Mouse (Mus musculus) MEL (cell line): ENCODE measurements around the gene Ap2a1. TPM values are rescaled to one million over a fixed set of nuclear protein-coding genes. Genes with fewer than 3 reads are reported as not detected.

Experiments used
- DNase-seq: peaks from one replicate; pipeline ENCODE4 v3.0.0; 2011; ENCODE audit warnings: low read depth, low spot score
- H3K27ac ChIP-seq: 2 replicates; pipeline ENCODE4 v1.5.1; 2012; ENCODE audit warnings: low read depth, mild to moderate bottlenecking, control low read depth, low read length, moderate library complexity; ENCODE audit not compliant: control insufficient read depth
- H3K27me3 ChIP-seq, 2 experiments: fragments of 150-350 bp in 1 of 2; sonication (generic) in 1 of 2; 2 replicates each; pipeline ENCODE4 v1.6.1; 2012; ENCODE audit warnings: low read length in 2 of 2, mild to moderate bottlenecking in 2 of 2, improper control_type of control experiment in 1 of 2, moderate library complexity in 1 of 2; ENCODE audit not compliant: insufficient read depth in 2 of 2, control insufficient read depth in 1 of 2
- H3K36me3 ChIP-seq, 2 experiments: 2 replicates each; pipeline ENCODE4 v1.6.1; 2012 to 2014; ENCODE audit warnings: low read length in 2 of 2, improper control_type of control experiment in 1 of 2, inconsistent platforms in 1 of 2, mild to moderate bottlenecking in 1 of 2; ENCODE audit not compliant: insufficient read depth in 2 of 2, control insufficient read depth in 1 of 2
- H3K4me1 ChIP-seq, 2 experiments: fragments of 150-350 bp in 1 of 2; sonication (generic) in 1 of 2; 2 replicates each; pipeline ENCODE4 v1.6.1; 2012; ENCODE audit warnings: low read length in 2 of 2, improper control_type of control experiment in 1 of 2, mild to moderate bottlenecking in 1 of 2; ENCODE audit not compliant: insufficient read depth in 2 of 2, control insufficient read depth in 1 of 2
- H3K4me3 ChIP-seq, 2 experiments: fragments of 150-350 bp in 1 of 2; sonication (generic) in 1 of 2; 2 replicates each; pipeline ENCODE4 v1.5.1; 2012; ENCODE audit warnings: low read depth in 2 of 2, low read length in 2 of 2, mild to moderate bottlenecking in 2 of 2, moderate library complexity in 2 of 2, control low read depth in 1 of 2, improper control_type of control experiment in 1 of 2; ENCODE audit not compliant: control insufficient read depth in 1 of 2, insufficient read depth in 1 of 2
- H3K79me2 ChIP-seq: 2 replicates; pipeline ENCODE4 v1.6.1; 2012; ENCODE audit warnings: mild to moderate bottlenecking, low read length, moderate library complexity; ENCODE audit not compliant: control insufficient read depth, poor library complexity, insufficient read depth
- H3K9ac ChIP-seq: 2 replicates; pipeline ENCODE4 v1.6.1; 2012; ENCODE audit warnings: low read depth, mild to moderate bottlenecking, control low read depth, low read length, moderate library complexity; ENCODE audit not compliant: control insufficient read depth, poor library complexity, severe bottlenecking
- H3K9me3 ChIP-seq: fragments of 150-350 bp; sonication (generic); replicated peaks from 2 replicates; pipeline ENCODE4 v1.6.1; 2012; ENCODE audit warnings: mild to moderate bottlenecking, low read length, improper control_type of control experiment, moderate library complexity; ENCODE audit not compliant: insufficient read depth
- CHD1 ChIP-seq: IDR thresholded peaks from 2 replicates; pipeline ENCODE4 v1.6.1; 2012; ENCODE audit warnings: low read depth, mild to moderate bottlenecking, inconsistent platforms, low read length, improper control_type of control experiment
- CHD2 ChIP-seq: IDR thresholded peaks from 2 replicates; pipeline ENCODE4 v1.6.1; 2011; ENCODE audit warnings: low read length, improper control_type of control experiment
- CTCF ChIP-seq, 3 experiments: IDR thresholded peaks in 2 of 3; conservative IDR thresholded peaks in 1 of 3; 2 replicates each; pipeline ENCODE4 v1.5.1; 2011 to 2012; ENCODE audit warnings: low read length in 3 of 3, low read depth in 2 of 3, mild to moderate bottlenecking in 2 of 3, improper control_type of control experiment in 1 of 3, inconsistent platforms in 1 of 3, mixed read lengths in 1 of 3, moderate library complexity in 1 of 3; ENCODE audit not compliant: control insufficient read depth in 1 of 3, insufficient read depth in 1 of 3, poor library complexity in 1 of 3, severe bottlenecking in 1 of 3
- E2F4 ChIP-seq: IDR thresholded peaks from 2 replicates; pipeline ENCODE4 v1.6.1; 2011; ENCODE audit warnings: low read depth, low read length, improper control_type of control experiment, borderline replicate concordance
- EP300 ChIP-seq, 2 experiments: IDR thresholded peaks; 2 replicates each; pipeline ENCODE4 v1.6.1; 2011; ENCODE audit warnings: improper control_type of control experiment in 2 of 2, low read length in 2 of 2, low read depth in 1 of 2, mild to moderate bottlenecking in 1 of 2
- ETS1 ChIP-seq: IDR thresholded peaks from 2 replicates; pipeline ENCODE4 v1.6.1; 2012; ENCODE audit warnings: low read depth, mild to moderate bottlenecking, inconsistent platforms, low read length, improper control_type of control experiment, moderate library complexity
- HCFC1 ChIP-seq: IDR thresholded peaks from 2 replicates; pipeline ENCODE4 v1.6.1; 2012; ENCODE audit warnings: low read depth, mild to moderate bottlenecking, inconsistent platforms, low read length, improper control_type of control experiment, moderate library complexity
- MAFK ChIP-seq: IDR thresholded peaks from 2 replicates; pipeline ENCODE4 v1.6.1; 2011; ENCODE audit warnings: low read depth, mild to moderate bottlenecking, low read length, improper control_type of control experiment, borderline replicate concordance
- MAX ChIP-seq: IDR thresholded peaks from 2 replicates; pipeline ENCODE4 v1.6.1; 2011; ENCODE audit warnings: low read length, improper control_type of control experiment
- MXI1 ChIP-seq: IDR thresholded peaks from 2 replicates; pipeline ENCODE4 v1.6.1; 2011; ENCODE audit warnings: mild to moderate bottlenecking, low read depth, low read length, improper control_type of control experiment
- MYB ChIP-seq: IDR thresholded peaks from 2 replicates; pipeline ENCODE4 v1.6.1; 2011; ENCODE audit warnings: mild to moderate bottlenecking, low read depth, low read length, improper control_type of control experiment
- MYC ChIP-seq: IDR thresholded peaks from 2 replicates; pipeline ENCODE4 v1.6.1; 2011; ENCODE audit warnings: low read depth, mild to moderate bottlenecking, low read length, improper control_type of control experiment, moderate library complexity
- NELFE ChIP-seq: IDR thresholded peaks from 2 replicates; pipeline ENCODE4 v1.6.1; 2011; ENCODE audit warnings: low read depth, low read length, improper control_type of control experiment
- POLR2A ChIP-seq, 2 experiments: IDR thresholded peaks; 2 replicates each; pipeline ENCODE4 v1.6.1; 2011 to 2012; ENCODE audit warnings: low read length in 2 of 2, mild to moderate bottlenecking in 2 of 2, control low read depth in 1 of 2, improper control_type of control experiment in 1 of 2, low read depth in 1 of 2, moderate library complexity in 1 of 2; ENCODE audit not compliant: control insufficient read depth in 1 of 2, insufficient read depth in 1 of 2, poor library complexity in 1 of 2
- POLR2AphosphoS2 ChIP-seq: IDR thresholded peaks from 2 replicates; pipeline ENCODE4 v1.6.1; 2011; ENCODE audit warnings: low read length, improper control_type of control experiment
- POLR2AphosphoS5 ChIP-seq: IDR thresholded peaks from 2 replicates; pipeline ENCODE4 v1.6.1; 2012; ENCODE audit warnings: low read depth, borderline replicate concordance, mild to moderate bottlenecking, inconsistent platforms, low read length, moderate library complexity, mixed read lengths
- TAL1 ChIP-seq: IDR thresholded peaks from 2 replicates; pipeline ENCODE4 v1.6.1; 2012; ENCODE audit warnings: mild to moderate bottlenecking, inconsistent platforms, low read length, moderate library complexity, mixed read lengths
- UBTF ChIP-seq: IDR thresholded peaks from 2 replicates; pipeline ENCODE4 v1.6.1; 2012; ENCODE audit warnings: low read depth, mild to moderate bottlenecking, inconsistent platforms, low read length, improper control_type of control experiment, moderate library complexity, borderline replicate concordance; ENCODE audit not compliant: insufficient read depth
- USF1 ChIP-seq: IDR thresholded peaks from 2 replicates; pipeline ENCODE4 v1.6.1; 2014; ENCODE audit warnings: low read depth, mild to moderate bottlenecking, inconsistent platforms, low read length, improper control_type of control experiment, moderate library complexity
- USF2 ChIP-seq, 2 experiments: IDR thresholded peaks; 2 replicates each; pipeline ENCODE4 v1.6.1; 2011 to 2012; ENCODE audit warnings: improper control_type of control experiment in 2 of 2, low read length in 2 of 2, borderline replicate concordance in 1 of 2, inconsistent platforms in 1 of 2, low read depth in 1 of 2, mild to moderate bottlenecking in 1 of 2; ENCODE audit not compliant: insufficient read depth in 1 of 2
- ZC3H11A ChIP-seq: IDR thresholded peaks from 2 replicates; pipeline ENCODE4 v1.6.1; 2012; ENCODE audit warnings: low read depth, mild to moderate bottlenecking, inconsistent platforms, low read length, improper control_type of control experiment
- ZKSCAN1 ChIP-seq: IDR thresholded peaks from 2 replicates; pipeline ENCODE4 v1.6.1; 2012; ENCODE audit warnings: low read depth, mild to moderate bottlenecking, inconsistent platforms, low read length, improper control_type of control experiment, moderate library complexity
- ZMIZ1 ChIP-seq: IDR thresholded peaks from 2 replicates; pipeline ENCODE4 v1.6.1; 2012; ENCODE audit warnings: low read depth, mild to moderate bottlenecking, inconsistent platforms, low read length, improper control_type of control experiment, moderate library complexity
- polyA plus RNA-seq, 2 experiments: library from polyadenylated mRNA; stranded (reverse) in 1 of 2; unstranded in 1 of 2; fragments of >175 nt in 1 of 2; fragments of >200 nt in 1 of 2; gene quantifications; 2 replicates each; pipeline versions ENCODE4 v1.2.1 to v1.2.4; 2012; ENCODE audit warnings: low replicate concordance in 2 of 2, low read depth in 1 of 2; ENCODE audit not compliant: insufficient read length in 2 of 2, insufficient read depth in 1 of 2, missing spikeins in 1 of 2
- total RNA-seq: library from RNA; depleted of rRNA; stranded (reverse); fragments of 300-350 nt; gene quantifications from 2 replicates; pipeline ENCODE4 v1.2.3, GENCODE M21; 2012

Ap2a1 gene
- total and polyA plus RNA-seq, 3 experiments = 54.0 to 107 (median 73.1) TPM

DNA sequence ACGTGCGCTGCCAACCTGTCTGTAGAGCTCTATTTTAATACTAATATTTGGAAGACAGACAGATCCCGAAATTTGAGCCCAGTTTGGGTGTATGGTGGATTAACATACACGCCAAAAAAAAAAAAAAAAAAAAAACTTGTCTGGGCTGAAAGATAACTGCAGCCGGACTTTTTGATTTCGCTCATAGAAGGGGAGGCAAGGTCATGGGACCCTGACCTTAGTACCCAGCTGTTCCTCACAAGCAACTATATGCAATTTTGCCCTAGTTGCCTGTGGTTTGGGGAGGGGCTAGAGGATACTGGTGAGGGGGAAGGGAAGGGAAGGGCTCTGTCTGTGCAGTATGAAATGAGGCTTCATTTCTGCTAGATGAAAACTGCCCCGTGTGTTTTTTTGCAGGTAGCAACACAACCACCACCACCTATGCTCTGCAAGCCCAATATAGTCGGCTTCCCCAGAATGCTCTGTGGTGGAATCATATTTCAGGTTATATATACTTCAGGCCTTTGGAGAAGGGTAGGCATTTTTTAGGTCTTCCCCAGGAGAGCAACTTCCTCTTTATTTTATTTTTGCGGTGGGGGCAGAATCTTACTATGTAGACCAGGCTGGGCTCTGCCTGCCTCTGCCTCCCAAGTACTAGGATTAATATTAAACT, 72.9 kb downstream of the Ap2a1 start (continued):
- no peak; the same call in 1 of the 2 replicates for TF ChIP-seq USF1
- no peak; the same call in 1 of the 2 replicates for TF ChIP-seq ZKSCAN1
- TF ChIP-seq HCFC1 = no peak

DNA sequence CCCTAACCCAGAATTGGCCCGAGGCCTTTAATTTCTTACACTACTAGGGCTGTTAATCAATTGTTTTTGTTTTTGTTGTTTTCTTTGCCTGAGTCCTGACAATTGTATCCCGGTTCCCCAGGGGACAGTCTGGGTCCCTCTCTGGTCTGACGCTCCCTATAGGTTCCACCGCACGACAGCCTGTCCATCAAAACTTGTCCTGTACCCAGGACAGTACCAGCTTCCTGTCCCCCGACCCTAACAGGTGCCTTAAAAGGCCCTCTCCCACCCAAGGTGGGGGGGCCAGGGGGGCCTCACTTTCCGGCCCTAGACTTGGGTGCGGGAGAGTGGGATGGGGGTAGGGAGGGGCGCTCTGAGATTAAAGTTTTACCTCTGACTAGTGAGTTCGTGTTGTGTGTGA, 74.3 kb downstream of the Ap2a1 start:
- DNase-seq = no peak

DNA sequence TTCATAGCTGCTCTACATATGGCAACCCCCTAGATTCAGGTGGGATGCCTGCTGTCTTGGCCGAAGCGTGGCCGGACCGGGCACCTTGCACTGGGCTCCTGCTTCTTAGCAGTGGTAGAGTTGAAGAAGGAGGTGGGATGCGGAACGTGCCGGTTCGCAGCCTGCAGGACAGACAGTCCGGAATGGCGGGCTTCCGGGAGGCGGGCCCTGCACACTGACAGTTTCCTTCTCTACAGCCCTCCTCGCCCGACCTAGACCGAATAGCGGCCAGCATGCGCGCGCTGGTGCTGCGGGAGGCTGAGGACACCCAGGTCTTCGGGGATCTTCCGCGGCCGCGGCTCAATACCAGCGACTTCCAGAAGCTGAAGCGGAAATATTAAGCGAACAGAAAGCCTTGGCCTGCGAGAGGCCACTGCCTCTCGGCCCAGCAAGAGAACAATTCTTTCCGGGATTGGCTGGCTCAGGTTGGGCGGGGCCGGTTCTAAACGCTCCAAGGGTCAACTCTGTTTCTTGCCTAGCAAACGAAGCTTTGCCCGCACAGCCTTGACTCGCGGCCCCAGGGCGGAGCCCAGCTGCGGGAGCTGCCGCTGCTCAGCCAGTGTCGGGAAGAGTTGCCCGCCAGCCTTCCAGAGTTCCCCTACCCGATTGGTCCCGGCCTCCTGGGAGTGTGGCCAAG, 74.8 kb downstream of the Ap2a1 start:
- peaks cover 5 to 31% of the 10 kb centered on the region in 2 experiments for H3K4me1 ChIP-seq
- H3K9ac ChIP-seq = no peak overlapping the region
- H3K4me3 ChIP-seq = no peak overlapping the region
- H3K79me2 ChIP-seq = peaks cover 28% of the 10 kb centered on the region
- H3K27me3 ChIP-seq = no peaks in the 10 kb centered on the region
- H3K27ac ChIP-seq = no peak overlapping the region
- no peak for DNase-seq
- TF ChIP-seq USF1 = 0 out of 2 replicates have a peak, but pooled peaks have one; percentile 36
- TF ChIP-seq CHD1 = no peak
- peak in 1 of 2 experiments; percentile 14; a peak in 1 of 4 replicates for TF ChIP-seq POLR2A (IDR thresholded peaks at IDR 0.05; ENCODE audit: control insufficient read depth in 1 of 2, insufficient read depth in 1 of 2, low read depth in 1 of 2, low read length in 2 of 2, poor library complexity in 1 of 2)
- TF ChIP-seq POLR2AphosphoS2 = no peak
- TF ChIP-seq CTCF (IDR thresholded peaks at IDR 0.05 in 2 of 3, conservative IDR thresholded peaks at IDR 0.05 in 1 of 3; ENCODE audit: control insufficient read depth in 1 of 3, insufficient read depth in 1 of 3, low read depth in 2 of 3, low read length in 3 of 3, poor library complexity in 1 of 3, severe bottlenecking in 1 of 3) = no peak
- peaks cover 0 to 20% of the 10 kb centered on the region in 2 experiments; a peak in 2 of 4 replicates for H3K36me3 ChIP-seq
- H3K9me3 ChIP-seq = no peaks in the 10 kb centered on the region

More for the DNA sequence above, 74.3 kb downstream of the Ap2a1 start:
- Histone ChIP-seq H3K4me3 (no peak overlapping the region), H3K9me3 (no peaks in the 10 kb centered on the region), H3K9ac (no peak overlapping the region), H3K36me3 (peaks cover 0 to 20% of the 10 kb centered on the region in 2 experiments; a peak in 2 of 4 replicates), H3K4me1 (peaks cover 5 to 31% of the 10 kb centered on the region in 2 experiments), H3K27me3 (no peaks in the 10 kb centered on the region), H3K79me2 (peaks cover 25% of the 10 kb centered on the region), H3K27ac (no peak overlapping the region)
- no peak for TF ChIP-seq CHD2
- no peak for TF ChIP-seq E2F4
- TF ChIP-seq MAFK = no peak
- no peak for TF ChIP-seq ZC3H11A
- TF ChIP-seq POLR2AphosphoS5 = no peak
- TF ChIP-seq EP300 (IDR thresholded peaks at IDR 0.05; ENCODE audit: low read depth in 1 of 2, low read length in 2 of 2) = no peak
- TF ChIP-seq MYC = no peak
- TF ChIP-seq CHD1 = no peak
- TF ChIP-seq MXI1 = no peak
- no peak for TF ChIP-seq MAX
- no peak for TF ChIP-seq USF2 (IDR thresholded peaks at IDR 0.05; ENCODE audit: borderline replicate concordance in 1 of 2, insufficient read depth in 1 of 2, low read depth in 1 of 2, low read length in 2 of 2)
- no peak for TF ChIP-seq CTCF (IDR thresholded peaks at IDR 0.05 in 2 of 3, conservative IDR thresholded peaks at IDR 0.05 in 1 of 3; ENCODE audit: control insufficient read depth in 1 of 3, insufficient read depth in 1 of 3, low read depth in 2 of 3, low read length in 3 of 3, poor library complexity in 1 of 3, severe bottlenecking in 1 of 3)
- TF ChIP-seq NELFE = no peak
- no peak for TF ChIP-seq UBTF
- TF ChIP-seq ETS1 = no peak
- TF ChIP-seq ZMIZ1 = no peak
- no peak for TF ChIP-seq TAL1
- TF ChIP-seq MYB = no peak
- TF ChIP-seq POLR2AphosphoS2 = no peak
